Mouse (Mus musculus) G1E-ER4 (cell line): ENCODE results near the gene Ulk4. TPM values are rescaled to one million over a fixed set of nuclear protein-coding genes. Genes with fewer than 3 reads are reported as not detected.

Source experiments
- GATA1 ChIP-seq: IDR thresholded peaks from one replicate; pipeline ENCODE4 v1.8.0; 2012; ENCODE audit warnings: low read length, inconsistent platforms
- polyA plus RNA-seq: library from polyadenylated mRNA; stranded (reverse); fragments of >175 nt; gene quantifications from 2 replicates; pipeline ENCODE4 v1.2.3, GENCODE M21; 2012

Gene Ulk4
- polyA plus RNA-seq, 1 experiment, result 0.17 TPM

DNA sequence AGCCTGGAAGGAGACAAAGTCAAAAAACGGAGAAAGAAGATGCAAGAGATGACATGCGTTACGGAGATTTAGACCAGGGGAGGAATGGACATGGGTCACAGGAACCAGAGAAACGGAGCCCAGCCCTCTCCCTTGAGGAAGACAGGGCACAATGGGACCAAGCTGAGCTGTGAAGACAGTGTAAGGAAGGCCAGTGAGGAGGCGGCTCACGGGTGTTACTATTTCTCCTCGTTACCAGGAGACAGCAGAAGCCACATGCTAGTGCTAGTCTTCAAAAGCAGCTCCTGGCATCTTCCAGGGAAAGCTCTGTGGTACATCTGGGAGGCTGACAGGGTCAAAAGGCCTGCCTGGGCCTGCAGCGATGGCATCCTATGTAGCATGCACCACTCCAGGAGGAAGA, 89.2 kb downstream of the Ulk4 start:
- TF ChIP-seq GATA1, result no peak

GRCm38 (mm10) chr9:121185796-121186195, 91.2 kb downstream of the Ulk4 start:
- no peak for TF ChIP-seq GATA1

DNA sequence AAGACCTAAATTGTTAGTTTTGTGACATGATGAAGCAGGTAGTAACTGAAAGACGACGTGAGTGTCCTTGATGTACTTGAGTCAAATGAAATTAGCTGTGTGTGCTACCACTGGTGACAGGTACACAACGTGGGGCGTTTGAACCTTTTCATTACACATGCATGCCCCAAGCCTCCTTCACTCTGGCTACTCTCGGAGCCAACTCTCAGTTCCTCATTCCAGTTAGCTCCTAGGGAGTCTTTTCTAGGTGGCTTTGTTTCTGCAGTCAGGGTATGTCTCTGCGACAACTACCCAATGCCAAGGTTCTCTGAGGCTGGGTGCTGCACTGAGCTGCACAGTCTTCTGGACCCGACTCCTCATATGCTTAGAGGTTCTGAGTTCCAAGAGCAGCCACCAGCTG, 100.6 kb downstream of the Ulk4 start:
- TF ChIP-seq GATA1, result no peak

- TF ChIP-seq GATA1, result no peak
These were observed 101.8 kb downstream of the Ulk4 start for GRCm38 (mm10) chr9:121175201-121175600.

DNA sequence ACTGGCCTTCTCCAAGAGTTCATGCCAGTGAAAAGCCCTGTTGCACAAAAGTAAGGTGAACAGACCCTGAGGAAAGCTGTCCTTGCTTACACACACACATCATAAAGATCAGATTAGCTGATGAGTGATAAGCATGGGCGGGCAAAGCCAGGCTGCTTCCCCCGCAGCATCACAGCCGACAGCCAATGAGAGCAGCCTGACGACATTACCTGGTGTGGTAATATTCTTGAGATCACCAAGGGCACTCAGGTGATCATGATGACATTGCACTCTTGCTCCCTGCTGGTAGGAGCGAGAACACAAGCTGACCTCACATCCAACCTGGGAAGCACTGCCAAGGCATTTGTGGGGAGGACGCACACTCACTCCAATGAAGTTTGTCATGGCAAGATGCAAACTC, 104.9 kb downstream of the Ulk4 start:
- TF ChIP-seq GATA1, result no peak

DNA sequence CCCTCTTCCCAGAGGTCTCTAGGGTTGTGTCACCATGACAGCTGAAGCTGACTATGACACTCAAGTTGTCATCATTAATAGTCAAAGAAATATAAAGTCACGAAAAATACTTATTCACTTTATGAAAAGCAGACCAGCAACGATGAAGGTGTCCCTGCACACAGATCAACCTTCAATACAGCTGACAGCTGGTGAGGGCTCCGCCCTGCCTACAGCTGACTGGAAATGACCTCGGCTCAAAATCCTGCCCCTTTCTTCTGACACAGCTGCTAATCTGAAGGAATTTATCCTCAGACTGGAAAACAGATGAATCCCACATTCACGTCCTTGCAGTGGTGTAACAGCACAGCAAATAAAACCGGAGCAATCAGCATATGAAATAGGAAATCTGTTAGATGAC, 105.4 kb downstream of the Ulk4 start:
- TF ChIP-seq GATA1, result no peak

- TF ChIP-seq GATA1, result no peak
These were observed 112.4 kb downstream of the Ulk4 start for GRCm38 (mm10) chr9:121164607-121165006.

- no peak for TF ChIP-seq GATA1
These were observed 114.2 kb downstream of the Ulk4 start for GRCm38 (mm10) chr9:121162789-121163188.

DNA sequence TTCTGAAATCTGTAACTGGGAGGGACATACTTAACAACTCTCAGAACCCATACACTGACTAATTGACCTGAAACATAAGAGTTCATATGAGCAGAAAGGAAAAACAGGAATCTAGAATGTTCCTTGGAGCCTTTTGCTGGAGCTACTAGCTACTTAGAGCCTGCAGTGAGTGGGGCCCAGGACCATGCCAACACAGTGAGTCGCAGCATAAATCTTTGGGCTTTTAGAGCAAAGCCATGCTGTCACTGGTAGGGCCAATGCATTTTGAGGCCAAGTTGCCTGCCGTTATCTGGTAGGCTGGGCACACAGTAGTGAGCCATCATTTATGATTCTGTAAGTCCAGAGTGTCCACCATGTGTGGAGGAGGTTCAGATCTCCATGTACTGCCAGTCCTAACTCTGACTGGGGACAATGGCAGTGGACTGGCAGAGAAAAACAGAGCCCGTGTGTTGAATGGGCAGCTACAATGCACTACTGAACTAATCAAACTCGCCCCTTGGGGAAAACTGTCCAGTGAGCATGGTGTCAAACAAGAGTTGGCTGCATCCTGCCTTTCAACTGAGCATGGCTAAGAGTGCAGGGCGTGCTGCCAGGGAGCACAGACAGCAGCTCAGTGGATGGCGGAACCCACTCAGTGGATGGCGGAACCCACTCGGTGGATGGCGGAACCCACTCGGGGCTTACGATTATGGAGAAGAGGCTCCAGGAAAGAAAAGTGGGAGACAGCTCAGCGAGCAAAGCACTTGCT, 115.0 kb downstream of the Ulk4 start:
- TF ChIP-seq GATA1, result no peak

GRCm38 (mm10) chr9:121156253-121156831, 120.7 kb downstream of the Ulk4 start:
- no peak for TF ChIP-seq GATA1

- TF ChIP-seq GATA1, result no peak
These were observed 123.7 kb downstream of the Ulk4 start for GRCm38 (mm10) chr9:121153276-121153675.

- TF ChIP-seq GATA1, result no peak
These were observed 128.4 kb downstream of the Ulk4 start for GRCm38 (mm10) chr9:121148602-121149001.

DNA sequence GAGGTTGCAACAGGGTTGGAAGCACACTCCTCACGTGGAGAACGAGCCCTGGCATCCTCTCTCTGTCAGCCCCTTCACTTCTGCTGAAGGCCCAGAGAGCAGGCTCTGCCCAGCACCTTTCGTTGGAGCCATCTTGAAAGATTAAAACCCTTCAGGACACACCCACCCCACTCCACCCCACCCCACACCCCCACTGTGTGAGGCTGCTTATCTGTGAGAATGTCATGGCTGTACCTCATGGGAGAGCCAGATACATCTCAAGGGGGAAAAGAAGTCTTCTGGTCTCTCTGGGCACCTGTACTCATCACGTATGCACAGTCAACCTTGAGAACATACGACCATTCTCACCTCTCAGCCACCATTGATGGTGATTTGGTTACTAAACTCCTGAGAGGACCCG, 133.8 kb downstream of the Ulk4 start:
- no peak for TF ChIP-seq GATA1

GRCm38 (mm10) chr9:121132549-121132948, 144.4 kb downstream of the Ulk4 start:
- TF ChIP-seq GATA1, result no peak

DNA sequence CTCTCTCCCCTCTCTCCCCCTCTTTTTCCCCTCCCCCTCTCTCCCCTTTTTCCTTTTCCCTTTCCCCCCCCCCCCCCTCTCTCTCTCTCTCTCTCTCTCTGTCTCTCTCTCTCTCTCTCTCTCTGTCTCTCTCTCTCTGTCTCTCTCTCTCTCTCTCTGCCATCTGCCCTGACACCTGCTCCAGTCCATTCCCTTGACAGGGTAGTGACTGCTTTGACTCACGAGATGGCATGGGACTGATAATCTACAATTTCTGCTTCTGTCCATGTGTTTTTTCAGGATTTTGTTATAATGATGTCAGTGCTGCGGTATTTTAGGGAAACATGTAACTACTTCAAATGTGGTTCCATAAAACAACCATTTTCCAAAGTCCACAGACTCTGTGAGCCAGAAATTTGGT, 147.5 kb downstream of the Ulk4 start:
- no peak for TF ChIP-seq GATA1

GRCm38 (mm10) chr9:121128934-121129333, 148.1 kb downstream of the Ulk4 start:
- TF ChIP-seq GATA1, result no peak

GRCm38 (mm10) chr9:121127025-121127424, 150.0 kb downstream of the Ulk4 start:
- no peak for TF ChIP-seq GATA1
